Mouse (Mus musculus) heart, embryonic 16.5 days (tissue): ENCODE measurements around the gene Nup153. TPM values are rescaled to one million over a fixed set of nuclear protein-coding genes. Genes with fewer than 3 reads are reported as not detected.

ENCODE experiments used
- ATAC-seq: fragments of 200-750 bp; cut with Nextera tagmentation; replicated peaks from 2 replicates; pipeline ENCODE4 v1.8.0; 2017; ENCODE audit warnings: moderate number of reproducible peaks; ENCODE audit not compliant: insufficient read depth, low FRiP score; ENCODE audit errors: extremely low read depth
- H3K27ac ChIP-seq: fragments of 300-500 bp; sonication (generic); 2 replicates; pipeline ENCODE4 v1.5.1; 2014; ENCODE audit warnings: mild to moderate bottlenecking, low read length, control low read depth, moderate library complexity
- H3K27me3 ChIP-seq: fragments of 300-500 bp; sonication (generic); 2 replicates; pipeline ENCODE4 v1.6.1; 2014; ENCODE audit warnings: low read length, mixed read lengths; ENCODE audit not compliant: control insufficient read depth, insufficient read depth
- H3K36me3 ChIP-seq: fragments of 300-500 bp; sonication (generic); 2 replicates; pipeline ENCODE4 v1.6.1; 2014; ENCODE audit not compliant: control insufficient read depth, insufficient read depth
- H3K4me1 ChIP-seq: fragments of 300-500 bp; sonication (generic); 2 replicates; pipeline ENCODE4 v1.6.1; 2014; ENCODE audit warnings: low read length, mixed read lengths; ENCODE audit not compliant: control insufficient read depth, insufficient read depth
- H3K4me2 ChIP-seq: fragments of 300-500 bp; sonication (generic); 2 replicates; pipeline ENCODE4 v1.6.1; 2014; ENCODE audit warnings: low read depth, mild to moderate bottlenecking, control low read depth, low read length
- H3K4me3 ChIP-seq: fragments of 300-500 bp; sonication (generic); 2 replicates; pipeline ENCODE4 v1.5.1; 2014; ENCODE audit warnings: mild to moderate bottlenecking, control low read depth, low read length
- H3K9ac ChIP-seq: fragments of 300-500 bp; sonication (generic); 2 replicates; pipeline ENCODE4 v1.6.1; 2014; ENCODE audit warnings: low read length, control low read depth
- H3K9me3 ChIP-seq: fragments of 300-500 bp; sonication (generic); replicated peaks from 2 replicates; pipeline ENCODE4 v1.6.1; 2016; ENCODE audit warnings: low read length; ENCODE audit not compliant: control insufficient read depth
- WGBS: fragments of 180-500 bp; shearing (Covaris S2); extraction: QIAGEN DNeasy Blood & Tissue Kit; methylation state at CpG from one replicate; pipeline ENCODE4 v1.1.7; 2014; 5-methylcytosine and 5-hydroxymethylcytosine counted together
- polyA plus RNA-seq: library from polyadenylated mRNA; unstranded; fragments of >200 nt; fragmentation: Nextera tagmentation; extraction: Ambion mirVana; gene quantifications from 2 replicates; pipeline ENCODE4 v1.2.1, GENCODE M21; 2015

Nup153 gene
- polyA plus RNA-seq, 1 experiment from 2014 or later: 12.7 TPM

DNA sequence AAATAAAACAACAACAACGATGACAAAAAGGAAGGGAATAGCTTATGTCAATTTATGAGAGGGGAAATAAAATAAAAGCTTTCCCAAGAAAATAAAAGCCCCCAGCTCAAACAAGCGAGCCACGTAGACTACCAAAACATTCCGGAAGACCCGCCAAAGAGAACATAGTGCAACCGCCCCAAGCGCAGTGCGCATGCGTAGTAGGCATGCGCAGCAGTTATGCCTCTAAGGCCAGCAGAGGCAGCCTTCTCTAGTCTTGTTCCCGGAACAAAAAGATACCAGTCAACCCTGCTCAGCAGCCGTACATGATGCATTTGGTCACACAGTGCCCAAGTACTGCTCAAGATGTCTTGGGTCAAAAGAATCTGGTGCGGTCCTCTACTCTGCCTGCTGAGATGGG lies 30.9 kb upstream of the Nup153 start:
- H3K36me3 ChIP-seq: peaks cover 47% of the 10 kb centered on the region
- H3K4me2 ChIP-seq: no peak overlapping the region

GRCm38 (mm10) chr13:46757946-46758345 lies 30.2 kb upstream of the Nup153 start:
- Histone ChIP-seq H3K27ac (no peak overlapping the region), H3K9ac (no peak overlapping the region), H3K4me1 (no peaks in the 10 kb centered on the region), H3K36me3 (peaks cover 42% of the 10 kb centered on the region), H3K4me2 (no peak overlapping the region), H3K9me3 (no peaks in the 10 kb centered on the region), H3K27me3 (no peaks in the 10 kb centered on the region), H3K4me3 (no peak overlapping the region)
- ATAC-seq: no peak
- 89% methylated on average over 7 of the region's 7 CpGs for WGBS

More for the DNA sequence above, 30.9 kb upstream of the Nup153 start:
- 95% methylated on average over 13 of the region's 13 CpGs for WGBS
- ATAC-seq: no peak
- Histone ChIP-seq H3K4me3 (no peak overlapping the region), H3K9ac (no peak overlapping the region), H3K4me1 (no peaks in the 10 kb centered on the region), H3K27ac (no peak overlapping the region), H3K27me3 (no peaks in the 10 kb centered on the region), H3K9me3 (no peaks in the 10 kb centered on the region)

DNA sequence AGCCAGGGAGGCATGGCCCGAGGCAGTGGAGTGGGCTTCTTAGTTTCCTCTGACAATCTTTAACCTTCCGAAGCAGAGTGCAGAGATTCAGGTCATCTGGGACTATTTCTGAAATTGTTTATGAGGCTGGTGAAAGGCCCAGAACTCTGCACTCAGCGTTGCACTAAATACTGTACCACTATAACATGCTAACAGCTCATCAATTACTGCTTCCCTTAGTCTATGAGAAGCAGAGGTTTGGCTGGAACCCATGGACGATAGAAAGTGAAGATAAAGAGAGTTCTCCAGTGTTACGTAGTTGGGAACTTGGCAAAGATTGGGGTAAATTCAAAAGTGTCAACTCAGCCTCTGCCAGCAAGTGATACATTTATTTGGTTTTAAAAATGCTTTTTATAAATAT lies 25.6 kb upstream of the Nup153 start:
- Histone ChIP-seq H3K9me3 (no peaks in the 10 kb centered on the region), H3K4me2 (no peak overlapping the region), H3K27ac (no peak overlapping the region), H3K4me1 (no peaks in the 10 kb centered on the region), H3K36me3 (peaks cover 39% of the 10 kb centered on the region), H3K4me3 (no peak overlapping the region), H3K27me3 (no peaks in the 10 kb centered on the region), H3K9ac (no peak overlapping the region)
- no peak for ATAC-seq
- 73% methylated on average over 5 of the region's 5 CpGs for WGBS

GRCm38 (mm10) chr13:46752566-46753229 lies 25.0 kb upstream of the Nup153 start:
- Histone ChIP-seq H3K27ac (no peak overlapping the region), H3K4me3 (no peak overlapping the region), H3K9ac (no peak overlapping the region), H3K4me2 (no peak overlapping the region), H3K4me1 (0 out of 2 replicates have a peak, but pooled peaks cover 4% of the 10 kb centered on the region), H3K27me3 (no peaks in the 10 kb centered on the region), H3K36me3 (peaks cover 36% of the 10 kb centered on the region), H3K9me3 (no peaks in the 10 kb centered on the region)
- ATAC-seq: no peak
- 79% methylated on average over 13 of the region's 13 CpGs for WGBS

DNA sequence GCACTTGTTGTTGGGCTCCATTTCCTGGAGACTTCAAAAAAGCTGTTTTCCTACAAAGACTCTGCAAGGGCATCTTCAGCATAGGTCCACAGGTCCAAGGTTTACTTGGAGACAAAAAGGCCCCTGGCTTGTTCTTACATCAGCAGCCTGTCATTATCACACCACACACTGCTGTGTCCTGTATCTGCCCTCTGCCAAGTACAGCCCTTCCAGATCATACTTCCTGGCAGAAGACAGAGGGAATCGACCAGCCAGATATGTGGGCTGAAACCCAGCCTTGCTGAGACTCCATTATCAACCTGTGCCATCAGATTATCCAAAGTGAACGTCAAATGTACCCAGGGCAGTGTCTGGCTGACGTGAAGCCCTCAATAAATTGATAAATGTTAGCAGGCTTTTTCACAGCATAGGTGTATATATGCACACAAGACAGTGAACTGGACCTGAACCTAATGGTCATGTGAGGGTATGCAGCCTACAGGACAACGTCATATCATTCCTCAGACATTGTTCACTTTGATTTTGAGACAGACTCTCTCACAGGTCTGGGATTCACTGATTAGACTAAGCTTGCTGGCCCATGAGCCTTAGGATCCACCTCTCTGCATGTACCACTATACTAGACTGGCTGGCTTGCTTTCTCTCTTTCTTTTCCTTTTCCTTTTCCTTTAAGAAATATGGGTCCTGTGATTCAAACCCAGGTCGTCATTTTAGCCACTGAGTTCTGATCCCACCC lies 20.6 kb upstream of the Nup153 start:
- no peak overlapping the region for H3K4me2 ChIP-seq
- WGBS: 55% methylated on average over 5 of the region's 5 CpGs
- peaks cover 4% of the 10 kb centered on the region; the same call in 1 of the 2 replicates for H3K4me1 ChIP-seq
- no peaks in the 10 kb centered on the region for H3K27me3 ChIP-seq
- no peak overlapping the region for H3K9ac ChIP-seq
- H3K4me3 ChIP-seq: no peak overlapping the region
- H3K9me3 ChIP-seq: no peaks in the 10 kb centered on the region
- H3K27ac ChIP-seq: no peak overlapping the region
- H3K36me3 ChIP-seq: peaks cover 27% of the 10 kb centered on the region
- no peak for ATAC-seq

DNA sequence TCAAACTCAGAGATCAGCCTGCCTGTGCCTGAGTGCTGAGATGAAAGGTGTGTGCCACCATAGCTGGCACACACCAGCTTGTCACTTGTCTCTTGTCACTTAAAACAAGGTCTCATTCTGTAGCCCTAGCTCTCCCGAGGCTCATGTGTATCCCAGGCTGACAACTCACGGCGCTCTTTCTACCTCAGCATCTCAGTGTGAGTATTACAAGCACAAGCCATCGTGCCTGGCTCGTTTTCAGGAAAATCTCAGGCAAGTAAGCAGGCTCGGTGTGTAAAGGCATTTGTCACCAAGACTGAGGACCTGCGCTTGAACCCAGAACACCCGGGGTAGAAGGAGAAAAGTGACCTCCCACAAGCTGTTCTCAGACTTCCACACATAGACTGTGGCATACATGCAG lies 16.1 kb upstream of the Nup153 start:
- WGBS: 69% methylated on average over 8 of the region's 8 CpGs
- no peak for ATAC-seq
- H3K4me3 ChIP-seq: no peak overlapping the region

DNA sequence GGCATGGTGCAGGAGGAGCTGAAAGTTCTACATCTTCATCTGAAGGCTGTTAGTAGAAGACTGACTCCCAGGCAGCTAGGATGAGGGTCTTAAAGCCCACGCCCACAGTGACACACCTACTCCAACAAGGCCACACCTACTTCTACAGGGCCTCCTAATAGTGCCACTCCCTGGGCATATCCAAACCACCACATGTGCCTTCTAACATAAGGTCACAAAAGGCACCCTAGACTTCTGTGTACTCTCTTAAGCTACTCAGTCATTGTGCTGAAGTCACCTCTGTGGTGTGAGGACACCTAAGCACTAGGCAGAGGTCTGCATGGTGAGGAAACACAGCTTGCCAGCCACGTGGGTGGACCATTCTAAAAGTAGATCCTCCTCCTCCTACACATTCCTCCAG lies 14.6 kb upstream of the Nup153 start:
- Histone ChIP-seq H3K4me3 (no peak overlapping the region), H3K36me3 (no peaks in the 10 kb centered on the region), H3K27ac (no peak overlapping the region), H3K4me2 (no peak overlapping the region), H3K9ac (no peak overlapping the region), H3K4me1 (no peaks in the 10 kb centered on the region; the same call in 1 of the 2 replicates), H3K9me3 (no peaks in the 10 kb centered on the region), H3K27me3 (no peaks in the 10 kb centered on the region)
- ATAC-seq: no peak
- WGBS: 55% methylated on average over 2 of the region's 2 CpGs

More for the DNA sequence above, 16.1 kb upstream of the Nup153 start:
- no peak overlapping the region for H3K27ac ChIP-seq
- no peaks in the 10 kb centered on the region for H3K36me3 ChIP-seq
- H3K4me2 ChIP-seq: no peak overlapping the region
- H3K9me3 ChIP-seq: no peaks in the 10 kb centered on the region
- H3K9ac ChIP-seq: no peak overlapping the region
- peaks cover 4% of the 10 kb centered on the region; the same call in 1 of the 2 replicates for H3K4me1 ChIP-seq
- no peaks in the 10 kb centered on the region for H3K27me3 ChIP-seq

GRCm38 (mm10) chr13:46739426-46739825 lies 11.7 kb upstream of the Nup153 start:
- Histone ChIP-seq H3K36me3 (no peaks in the 10 kb centered on the region), H3K27ac (no peak overlapping the region), H3K9me3 (no peaks in the 10 kb centered on the region), H3K27me3 (no peaks in the 10 kb centered on the region), H3K9ac (no peak overlapping the region), H3K4me1 (peaks cover 3% of the 10 kb centered on the region; the same call in 1 of the 2 replicates), H3K4me2 (no peak overlapping the region), H3K4me3 (no peak overlapping the region)
- ATAC-seq: no peak
- whole genome bisulfite sequencing: 65% methylated on average over 7 of the region's 7 CpGs

GRCm38 (mm10) chr13:46737482-46737881 lies 9.7 kb upstream of the Nup153 start:
- WGBS: 72% methylated on average over 4 of the region's 4 CpGs
- no peaks in the 10 kb centered on the region for H3K36me3 ChIP-seq
- H3K9ac ChIP-seq: no peak overlapping the region
- H3K27me3 ChIP-seq: no peaks in the 10 kb centered on the region
- no peaks in the 10 kb centered on the region for H3K9me3 ChIP-seq
- no peak for ATAC-seq
- peaks cover 3% of the 10 kb centered on the region; the same call in 1 of the 2 replicates for H3K4me1 ChIP-seq
- no peak overlapping the region for H3K27ac ChIP-seq
- no peak overlapping the region for H3K4me2 ChIP-seq
- H3K4me3 ChIP-seq: no peak overlapping the region
